Mouse (Mus musculus) 3T3-L1 (cell line): ENCODE data around the gene Tcte2.

Source experiments
- DNase-seq: peaks from one replicate; pipeline ENCODE4 v3.0.0-alpha.2; 2015; ENCODE audit warnings: low read depth, low spot score

Gene Tcte2

GRCm38 (mm10) chr17:13720187-13720586 is 41.4 kb downstream of the Tcte2 start:
- no peak for DNase-seq

- DNase-seq = peak; percentile 93
Measured at GRCm38 (mm10) chr17:13717428-13717827, 44.2 kb downstream of the Tcte2 start.

GRCm38 (mm10) chr17:13716336-13716735 is 45.3 kb downstream of the Tcte2 start:
- no peak for DNase-seq

GRCm38 (mm10) chr17:13715511-13715910 is 46.1 kb downstream of the Tcte2 start:
- DNase-seq = peak; percentile 70

GRCm38 (mm10) chr17:13714654-13715053 is 47.0 kb downstream of the Tcte2 start:
- DNase-seq = no peak

DNA sequence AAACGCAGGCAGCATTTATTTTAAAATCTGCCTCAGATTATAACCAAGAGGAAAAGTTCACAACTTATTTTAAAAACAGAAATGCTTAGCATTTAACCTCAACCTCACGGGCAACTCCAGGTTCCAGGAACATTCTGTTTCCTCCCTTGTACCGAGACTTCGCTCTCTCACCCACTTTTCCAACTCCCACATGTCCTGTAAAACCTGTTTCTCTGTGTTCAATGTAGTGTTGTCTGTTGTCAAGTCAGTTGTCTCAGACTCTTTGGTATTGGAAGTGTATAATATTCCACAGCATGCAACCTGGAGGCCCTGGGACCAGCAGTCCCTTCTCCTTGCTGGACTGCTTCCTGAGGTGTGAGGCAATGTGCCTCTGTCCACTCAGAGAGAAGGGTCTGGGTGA is 47.5 kb downstream of the Tcte2 start:
- no peak for DNase-seq

DNA sequence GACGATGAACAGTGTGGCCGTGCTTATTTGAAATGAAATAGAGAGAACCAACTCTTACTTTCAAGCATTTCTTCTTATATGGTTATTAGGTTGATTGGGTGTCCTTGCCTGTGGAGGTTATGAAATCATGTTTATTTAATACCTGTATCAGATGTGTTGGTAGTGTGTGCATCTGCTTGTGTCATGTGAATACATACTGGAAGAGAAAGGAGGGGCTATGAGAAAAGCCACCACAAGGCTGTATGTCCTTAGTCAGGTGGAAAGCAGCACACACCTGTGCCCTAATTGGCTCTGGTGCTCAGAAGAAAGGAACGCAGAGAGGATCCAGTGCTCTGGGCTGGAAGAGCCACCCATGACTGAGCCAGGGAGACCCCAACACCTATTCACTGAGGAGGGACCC is 49.1 kb downstream of the Tcte2 start:
- no peak for DNase-seq

- DNase-seq = no peak
Measured at GRCm38 (mm10) chr17:13712116-13712515, 49.5 kb downstream of the Tcte2 start.

- DNase-seq = no peak
Measured at GRCm38 (mm10) chr17:13711173-13711572, 50.5 kb downstream of the Tcte2 start.

- no peak for DNase-seq
Measured at GRCm38 (mm10) chr17:13705481-13705921, 56.1 kb downstream of the Tcte2 start.

DNA sequence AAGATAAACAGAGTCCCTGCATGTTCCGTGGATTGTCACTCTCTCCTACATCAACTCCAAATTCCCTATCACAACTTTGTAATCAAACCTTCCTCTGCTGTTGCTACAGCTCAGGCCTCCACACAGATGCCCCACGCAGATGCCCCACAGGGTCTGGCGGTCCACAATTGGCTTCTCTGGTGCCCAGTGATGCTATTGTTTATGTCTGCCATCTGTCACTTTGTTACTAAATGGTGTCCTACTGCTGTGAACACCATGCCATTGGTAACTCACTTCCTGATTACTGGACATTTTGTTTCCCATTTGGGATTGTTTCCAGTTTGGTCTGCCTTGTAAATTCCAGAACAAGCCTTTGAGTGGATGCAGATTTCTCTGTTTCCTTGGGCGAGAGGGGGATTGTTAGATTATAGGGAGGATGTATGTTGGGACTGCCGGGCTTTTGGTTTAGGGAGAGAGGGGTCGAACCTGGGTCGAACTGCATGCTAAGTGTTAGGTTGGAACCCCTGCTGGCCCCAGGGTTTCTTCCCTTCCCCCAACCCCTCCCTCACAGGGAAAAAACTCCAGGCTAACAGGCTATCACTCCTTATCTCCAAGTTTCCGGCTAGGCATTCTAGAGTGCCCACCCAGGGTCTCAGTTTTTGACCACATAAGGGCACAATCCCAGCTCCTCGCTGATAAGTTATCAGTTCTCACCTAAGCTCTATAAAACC is 57.9 kb downstream of the Tcte2 start:
- DNase-seq = no peak

DNA sequence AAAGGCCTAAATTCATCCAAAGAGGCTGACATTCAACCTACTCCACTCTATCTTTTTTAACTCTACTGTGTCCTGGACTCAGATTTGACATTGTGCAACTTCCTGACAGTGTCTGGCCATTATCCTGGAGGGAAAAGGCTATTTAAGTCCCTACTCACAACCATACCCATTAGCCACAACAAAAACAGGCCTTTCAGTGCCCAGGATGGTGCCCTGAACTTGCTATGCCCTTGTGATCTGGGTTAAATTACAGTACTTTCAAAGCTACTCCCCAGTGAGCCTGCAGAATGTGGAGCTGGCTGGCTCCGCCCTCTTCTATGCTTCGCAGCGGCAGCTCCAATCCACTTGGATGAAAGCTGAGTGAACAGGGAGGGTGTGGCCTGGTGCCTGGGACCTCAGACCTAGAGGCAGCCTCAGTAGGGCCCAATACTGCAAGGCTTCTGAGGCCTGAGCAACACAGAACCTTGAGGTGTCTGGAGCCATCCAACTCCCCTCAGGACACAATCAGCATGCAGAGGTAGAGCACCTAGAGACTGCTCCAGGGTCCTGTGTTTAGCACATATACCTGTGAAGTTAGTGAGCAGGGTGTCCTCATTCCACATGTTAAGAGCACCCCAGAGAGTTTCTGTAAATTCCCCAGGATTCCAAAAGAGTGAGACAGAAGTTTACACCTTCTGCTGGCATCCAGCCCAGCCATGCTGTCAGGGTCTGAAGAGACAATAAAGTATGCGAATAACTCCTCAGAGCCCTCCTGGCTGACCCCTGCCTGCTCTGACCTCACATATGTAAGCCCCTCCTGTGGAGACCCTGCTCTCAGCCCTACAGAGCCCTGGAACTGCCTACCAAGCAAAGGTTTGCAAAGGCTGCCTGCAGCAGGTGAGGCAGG is 61.3 kb downstream of the Tcte2 start:
- DNase-seq = peak; percentile 92

DNA sequence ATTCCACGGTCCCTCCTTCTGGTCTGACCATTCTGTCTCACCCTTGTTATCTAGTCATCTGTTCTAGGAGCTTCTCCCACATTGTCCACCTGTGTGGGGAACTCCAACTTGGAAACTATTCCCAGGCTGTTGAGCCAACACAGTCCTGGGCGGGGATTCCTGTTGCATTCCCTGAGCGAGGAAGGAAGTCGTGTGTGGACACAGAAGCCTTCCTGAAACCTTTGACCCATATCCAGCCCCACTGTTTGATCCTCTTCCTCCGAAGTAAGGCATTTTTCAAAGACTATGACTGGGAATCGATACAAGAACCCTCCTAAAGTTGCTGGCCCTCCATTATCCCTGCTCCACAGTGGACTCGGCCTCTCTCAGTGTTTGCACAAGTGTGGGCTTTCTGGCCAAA is 61.9 kb downstream of the Tcte2 start:
- peak; percentile 50 for DNase-seq

DNA sequence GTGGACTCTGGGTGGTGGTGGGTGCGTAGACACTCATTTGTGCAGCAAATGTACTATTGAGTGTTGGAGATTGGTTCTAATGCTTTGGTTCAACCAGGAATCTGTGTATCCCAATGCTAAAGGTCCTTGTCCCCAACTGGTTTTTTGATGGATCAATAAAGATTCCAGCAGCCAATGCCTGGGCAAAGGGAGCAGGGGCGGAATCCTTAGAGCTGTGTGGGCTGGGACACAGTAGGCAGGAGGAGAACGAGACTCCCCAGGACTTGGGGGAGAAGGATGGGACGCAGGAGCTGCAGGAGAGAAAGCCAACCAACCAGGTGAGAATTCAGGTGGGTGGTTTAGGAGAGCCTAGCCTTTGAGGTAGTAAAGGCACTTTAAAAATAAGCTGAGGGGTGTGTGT is 63.4 kb downstream of the Tcte2 start:
- DNase-seq = no peak

- DNase-seq = peak; percentile 73
Measured at GRCm38 (mm10) chr17:13697646-13698045, 64.0 kb downstream of the Tcte2 start.

DNA sequence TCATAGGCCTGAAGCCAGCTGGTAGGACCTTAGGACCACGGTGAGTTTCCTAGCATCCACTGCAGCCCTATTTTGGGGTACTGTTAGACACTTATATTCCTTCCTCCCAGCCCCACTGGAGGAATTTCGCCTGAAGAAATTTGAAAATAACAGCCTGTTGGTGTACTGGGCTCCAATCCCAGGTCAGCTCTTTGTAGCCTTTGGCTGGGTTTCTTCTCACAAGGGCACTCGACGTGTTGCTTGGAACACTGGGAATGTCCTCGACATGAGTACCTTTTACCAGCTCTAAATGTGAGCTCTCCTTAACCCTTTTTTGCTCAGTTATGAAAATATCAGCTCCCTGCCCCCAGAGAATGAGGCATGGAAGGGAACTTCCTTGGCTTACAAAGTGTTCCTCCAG is 65.7 kb downstream of the Tcte2 start:
- DNase-seq = no peak

- no peak for DNase-seq
Measured at GRCm38 (mm10) chr17:13695211-13695610, 66.4 kb downstream of the Tcte2 start.

- DNase-seq = peak; percentile 72
Measured at GRCm38 (mm10) chr17:13694181-13694580, 67.4 kb downstream of the Tcte2 start.

DNA sequence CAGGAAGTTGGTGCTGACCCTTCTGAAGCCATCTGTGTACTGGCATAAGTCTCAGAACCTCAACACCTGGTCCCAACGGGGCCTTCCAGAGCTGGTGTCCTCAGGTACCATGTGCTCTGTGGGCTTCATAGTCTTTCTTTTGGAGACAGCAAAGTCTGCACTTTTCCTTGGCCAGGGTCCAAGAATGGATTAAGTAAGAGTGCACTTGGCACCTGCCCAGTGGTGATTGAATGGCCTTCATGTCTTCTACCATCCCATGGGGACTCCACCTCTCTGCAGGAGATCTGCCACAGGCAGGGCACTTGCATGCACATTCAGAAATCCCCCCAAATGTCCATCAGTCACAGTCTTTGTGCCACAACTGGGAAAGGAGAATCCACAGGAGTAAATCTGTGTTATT is 74.0 kb downstream of the Tcte2 start:
- no peak for DNase-seq

- DNase-seq = no peak
Measured at GRCm38 (mm10) chr17:13687086-13687485, 74.5 kb downstream of the Tcte2 start.

DNA sequence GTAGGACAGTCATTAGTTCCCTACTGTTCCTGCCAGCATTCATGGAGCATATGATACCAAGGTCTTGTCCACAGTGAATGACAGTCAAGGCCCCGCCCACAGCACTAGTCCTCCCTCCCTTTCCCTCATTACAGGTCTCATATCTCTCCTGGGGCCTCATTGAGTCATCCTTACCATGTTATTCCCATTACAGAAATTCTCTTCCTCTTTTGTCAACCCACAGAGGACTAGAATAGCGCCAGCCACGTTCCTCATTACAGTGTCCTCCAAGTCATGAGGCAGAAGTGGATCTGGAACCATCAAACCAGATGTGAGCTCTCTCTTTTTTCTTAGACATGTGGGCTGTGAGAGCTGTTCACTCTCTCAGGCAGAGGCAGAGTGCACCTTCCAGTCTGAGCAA is 76.0 kb downstream of the Tcte2 start:
- DNase-seq = peak; percentile 91

- no peak for DNase-seq
Measured at GRCm38 (mm10) chr17:13684256-13684655, 77.4 kb downstream of the Tcte2 start.
